Mouse (Mus musculus): Measurements from ENCODE around the gene Spink4. TPM values are rescaled to one million over a fixed set of nuclear protein-coding genes. Genes with fewer than 3 reads are reported as not detected.
"Not testable (repeated sequence)": the region's sequence is repeated elsewhere in the genome, so short reads cannot be mapped to it uniquely, and the experiment has no call there.

The Spink4 gene
- polyA plus RNA-seq, 1 experiment from 2014 or later = not detected

- Histone ChIP-seq H3K27ac (ENCODE audit: low read length) (no peak overlapping the region), H3K4me2 (ENCODE audit: low read length) (no peak overlapping the region), H3K36me3 (ENCODE audit: control insufficient read depth, insufficient read depth, low read length) (no peaks in the 10 kb centered on the region), H3K9ac (ENCODE audit: low read depth, low read length) (no peak overlapping the region), H3K27me3 (ENCODE audit: control insufficient read depth, insufficient read depth, low read depth, low read length) (no peaks in the 10 kb centered on the region), H3K9me3 (replicated peaks; ENCODE audit: control insufficient read depth, low read length, poor library complexity, severe bottlenecking) (no peaks in the 10 kb centered on the region), H3K4me3 (ENCODE audit: low read depth, low read length) (no peak overlapping the region), H3K4me1 (ENCODE audit: control insufficient read depth, insufficient read depth, low read length) (no peaks in the 10 kb centered on the region)
- 88% methylated on average over 7 of the region's 7 CpGs for WGBS
- no peak for ATAC-seq
These were observed 3.2 kb upstream of the Spink4 start for GRCm38 (mm10) chr4:40916592-40917155.

GRCm38 (mm10) chr4:40920576-40920975 is 724 bp downstream of the Spink4 start:
- WGBS = 88% methylated on average over 2 of the region's 2 CpGs
- no peak overlapping the region for H3K4me2 ChIP-seq (ENCODE audit: low read length)
- no peaks in the 10 kb centered on the region for H3K9me3 ChIP-seq (replicated peaks; ENCODE audit: control insufficient read depth, low read length, poor library complexity, severe bottlenecking)
- no peaks in the 10 kb centered on the region for H3K36me3 ChIP-seq (ENCODE audit: control insufficient read depth, insufficient read depth, low read length)
- ATAC-seq = no peak
- no peaks in the 10 kb centered on the region for H3K4me1 ChIP-seq (ENCODE audit: control insufficient read depth, insufficient read depth, low read length)
- no peak overlapping the region for H3K4me3 ChIP-seq (ENCODE audit: low read depth, low read length)
- no peak overlapping the region for H3K27ac ChIP-seq (ENCODE audit: low read length)
- no peaks in the 10 kb centered on the region for H3K27me3 ChIP-seq (ENCODE audit: control insufficient read depth, insufficient read depth, low read depth, low read length)
- H3K9ac ChIP-seq (ENCODE audit: low read depth, low read length) = no peak overlapping the region

GRCm38 (mm10) chr4:40921288-40921687 is 1.4 kb downstream of the Spink4 start:
- 86% methylated on average over 3 of the region's 3 CpGs for WGBS
- no peak overlapping the region for H3K27ac ChIP-seq (ENCODE audit: low read length)
- H3K9ac ChIP-seq (ENCODE audit: low read depth, low read length) = no peak overlapping the region
- H3K27me3 ChIP-seq (ENCODE audit: control insufficient read depth, insufficient read depth, low read depth, low read length) = no peaks in the 10 kb centered on the region
- no peak overlapping the region for H3K4me3 ChIP-seq (ENCODE audit: low read depth, low read length)
- no peak overlapping the region for H3K4me2 ChIP-seq (ENCODE audit: low read length)
- no peaks in the 10 kb centered on the region for H3K4me1 ChIP-seq (ENCODE audit: control insufficient read depth, insufficient read depth, low read length)
- no peaks in the 10 kb centered on the region for H3K9me3 ChIP-seq (replicated peaks; ENCODE audit: control insufficient read depth, low read length, poor library complexity, severe bottlenecking)
- H3K36me3 ChIP-seq (ENCODE audit: control insufficient read depth, insufficient read depth, low read length) = no peaks in the 10 kb centered on the region
- no peak for ATAC-seq

GRCm38 (mm10) chr4:40923087-40923651 is 3.3 kb downstream of the Spink4 start:
- Histone ChIP-seq H3K4me1 (ENCODE audit: control insufficient read depth, insufficient read depth, low read length) (no peaks in the 10 kb centered on the region), H3K36me3 (ENCODE audit: control insufficient read depth, insufficient read depth, low read length) (no peaks in the 10 kb centered on the region), H3K4me2 (ENCODE audit: low read length) (no peak overlapping the region), H3K27ac (ENCODE audit: low read length) (no peak overlapping the region), H3K9me3 (replicated peaks; ENCODE audit: control insufficient read depth, low read length, poor library complexity, severe bottlenecking) (no peaks in the 10 kb centered on the region), H3K4me3 (ENCODE audit: low read depth, low read length) (no peak overlapping the region), H3K27me3 (ENCODE audit: control insufficient read depth, insufficient read depth, low read depth, low read length) (no peaks in the 10 kb centered on the region), H3K9ac (ENCODE audit: low read depth, low read length) (no peak overlapping the region)
- WGBS = 81% methylated on average over 6 of the region's 6 CpGs
- no peak for ATAC-seq

GRCm38 (mm10) chr4:40925568-40925967 is 5.7 kb downstream of the Spink4 start:
- ATAC-seq = no peak
- no peak overlapping the region for H3K4me2 ChIP-seq (ENCODE audit: low read length)
- no peak overlapping the region for H3K4me3 ChIP-seq (ENCODE audit: low read depth, low read length)
- H3K36me3 ChIP-seq (ENCODE audit: control insufficient read depth, insufficient read depth, low read length) = no peaks in the 10 kb centered on the region
- H3K9ac ChIP-seq (ENCODE audit: low read depth, low read length) = no peak overlapping the region
- H3K4me1 ChIP-seq (ENCODE audit: control insufficient read depth, insufficient read depth, low read length) = no peaks in the 10 kb centered on the region
- no peak overlapping the region for H3K27ac ChIP-seq (ENCODE audit: low read length)
- H3K27me3 ChIP-seq (ENCODE audit: control insufficient read depth, insufficient read depth, low read depth, low read length) = no peaks in the 10 kb centered on the region
- 34% methylated on average over 3 of the region's 3 CpGs for WGBS
- H3K9me3 ChIP-seq (replicated peaks; ENCODE audit: control insufficient read depth, low read length, poor library complexity, severe bottlenecking) = no peaks in the 10 kb centered on the region

GRCm38 (mm10) chr4:40929046-40929445 is 9.2 kb downstream of the Spink4 start:
- H3K27ac ChIP-seq (ENCODE audit: low read length) = no peak overlapping the region
- no peaks in the 10 kb centered on the region for H3K9me3 ChIP-seq (replicated peaks; ENCODE audit: control insufficient read depth, low read length, poor library complexity, severe bottlenecking)
- no peak overlapping the region for H3K4me3 ChIP-seq (ENCODE audit: low read depth, low read length)
- no peaks in the 10 kb centered on the region for H3K4me1 ChIP-seq (ENCODE audit: control insufficient read depth, insufficient read depth, low read length)
- no peak overlapping the region for H3K4me2 ChIP-seq (ENCODE audit: low read length)
- 81% methylated on average over 7 of the region's 7 CpGs for WGBS
- no peak for ATAC-seq
- no peaks in the 10 kb centered on the region for H3K27me3 ChIP-seq (ENCODE audit: control insufficient read depth, insufficient read depth, low read depth, low read length)
- H3K36me3 ChIP-seq (ENCODE audit: control insufficient read depth, insufficient read depth, low read length) = 0 out of 2 replicates have a peak, but pooled peaks cover 6% of the 10 kb centered on the region
- no peak overlapping the region for H3K9ac ChIP-seq (ENCODE audit: low read depth, low read length)

- 92% methylated on average over 5 of the region's 5 CpGs for WGBS
- Histone ChIP-seq H3K4me2 (ENCODE audit: low read length) (no peak overlapping the region), H3K36me3 (ENCODE audit: control insufficient read depth, insufficient read depth, low read length) (peaks cover 26% of the 10 kb centered on the region)
These were observed 13.8 kb downstream of the Spink4 start for GRCm38 (mm10) chr4:40933694-40934093.

GRCm38 (mm10) chr4:40934369-40934768 is 14.5 kb downstream of the Spink4 start:
- H3K4me3 ChIP-seq (ENCODE audit: low read depth, low read length); H3K4me1 ChIP-seq (ENCODE audit: control insufficient read depth, insufficient read depth, low read length); H3K4me2 ChIP-seq (ENCODE audit: low read length); H3K27me3 ChIP-seq (ENCODE audit: control insufficient read depth, insufficient read depth, low read depth, low read length); ATAC-seq; H3K9ac ChIP-seq (ENCODE audit: low read depth, low read length); H3K27ac ChIP-seq (ENCODE audit: low read length); H3K9me3 ChIP-seq (replicated peaks; ENCODE audit: control insufficient read depth, low read length, poor library complexity, severe bottlenecking): not testable (repeated sequence)
- peaks cover 28% of the 10 kb centered on the region for H3K36me3 ChIP-seq (ENCODE audit: control insufficient read depth, insufficient read depth, low read length)
- 95% methylated on average over 3 of the region's 3 CpGs for WGBS

More at GRCm38 (mm10) chr4:40933694-40934093, 13.8 kb downstream of the Spink4 start:
- Histone ChIP-seq H3K27me3 (ENCODE audit: control insufficient read depth, insufficient read depth, low read depth, low read length) (no peaks in the 10 kb centered on the region), H3K27ac (ENCODE audit: low read length) (no peak overlapping the region), H3K4me3 (ENCODE audit: low read depth, low read length) (no peak overlapping the region), H3K4me1 (ENCODE audit: control insufficient read depth, insufficient read depth, low read length) (no peaks in the 10 kb centered on the region), H3K9me3 (replicated peaks; ENCODE audit: control insufficient read depth, low read length, poor library complexity, severe bottlenecking) (no peaks in the 10 kb centered on the region), H3K9ac (ENCODE audit: low read depth, low read length) (no peak overlapping the region)
- ATAC-seq = no peak

GRCm38 (mm10) chr4:40936175-40936839 is 16.5 kb downstream of the Spink4 start:
- Histone ChIP-seq H3K4me3 (ENCODE audit: low read depth, low read length) (no peak overlapping the region), H3K9ac (ENCODE audit: low read depth, low read length) (no peak overlapping the region), H3K36me3 (ENCODE audit: control insufficient read depth, insufficient read depth, low read length) (peaks cover 45% of the 10 kb centered on the region), H3K27ac (ENCODE audit: low read length) (no peak overlapping the region), H3K4me2 (ENCODE audit: low read length) (no peak overlapping the region), H3K4me1 (ENCODE audit: control insufficient read depth, insufficient read depth, low read length) (no peaks in the 10 kb centered on the region), H3K27me3 (ENCODE audit: control insufficient read depth, insufficient read depth, low read depth, low read length) (no peaks in the 10 kb centered on the region), H3K9me3 (replicated peaks; ENCODE audit: control insufficient read depth, low read length, poor library complexity, severe bottlenecking) (no peaks in the 10 kb centered on the region; the same call in 1 of the 2 replicates)
- ATAC-seq = peak; percentile 89
- 78% methylated on average over 9 of the region's 9 CpGs for WGBS

All from midbrain, embryonic 16.5 days (tissue).